Mouse (Mus musculus) CH12.LX (cell line): Measurements from ENCODE around the gene Nckap1l. TPM values are rescaled to one million over a fixed set of nuclear protein-coding genes. Genes with fewer than 3 reads are reported as not detected.

Source experiments
- DNase-seq: peaks from one replicate; pipeline ENCODE4 v3.0.0-alpha.2; 2013; ENCODE audit errors: extremely low read depth
- H3K27ac ChIP-seq: 2 replicates; pipeline ENCODE4 v1.5.1; 2012; ENCODE audit warnings: low read depth, mild to moderate bottlenecking, control low read depth, moderate library complexity; ENCODE audit not compliant: insufficient read depth
- H3K27me3 ChIP-seq: replicated peaks from 2 replicates; pipeline ENCODE3; 2012; ENCODE audit warnings: inconsistent platforms
- H3K36me3 ChIP-seq, 2 experiments: replicated peaks in 1 of 2; 2 replicates each; pipeline versions ENCODE3 to v1.6.1; 2012; ENCODE audit warnings: inconsistent platforms in 1 of 2, low read length in 1 of 2, mild to moderate bottlenecking in 1 of 2, mixed read lengths in 1 of 2, moderate library complexity in 1 of 2; ENCODE audit not compliant: control insufficient read depth in 1 of 2, insufficient read depth in 1 of 2
- H3K4me1 ChIP-seq, 2 experiments: 2 replicates each; pipeline ENCODE4 v1.6.1; 2012; ENCODE audit warnings: inconsistent platforms in 1 of 2, moderate library complexity in 1 of 2; ENCODE audit not compliant: insufficient read depth in 2 of 2, control insufficient read depth in 1 of 2
- H3K4me2 ChIP-seq: 2 replicates; pipeline ENCODE4 v1.6.1; 2012; ENCODE audit warnings: low read depth, mild to moderate bottlenecking, control low read depth; ENCODE audit not compliant: poor library complexity, insufficient read depth, severe bottlenecking
- H3K4me3 ChIP-seq, 3 experiments: fragments of 150-350 bp in 1 of 3; sonication (generic) in 1 of 3; replicated peaks in 1 of 3; 2 replicates each; pipeline versions ENCODE3 to v1.5.1; 2011 to 2012; ENCODE audit warnings: low read depth in 2 of 3, low read length in 2 of 3, mild to moderate bottlenecking in 2 of 3, moderate library complexity in 2 of 3, control low read depth in 1 of 3, improper control_type of control experiment in 1 of 3, inconsistent platforms in 1 of 3, mixed read lengths in 1 of 3; ENCODE audit not compliant: poor library complexity in 1 of 3
- H3K79me2 ChIP-seq: replicated peaks from 2 replicates; pipeline ENCODE4 v1.6.1; 2012; ENCODE audit warnings: mild to moderate bottlenecking, moderate library complexity; ENCODE audit not compliant: control insufficient read depth, poor library complexity, insufficient read depth, severe bottlenecking; ENCODE audit errors: extremely low read depth
- H3K9ac ChIP-seq: 2 replicates; pipeline ENCODE4 v1.6.1; 2012; ENCODE audit warnings: low read depth, mild to moderate bottlenecking, control low read depth, moderate library complexity; ENCODE audit not compliant: insufficient read depth
- H3K9me3 ChIP-seq: replicated peaks from 2 replicates; pipeline ENCODE3; 2012; ENCODE audit warnings: low read length, inconsistent platforms, mixed read lengths
- CHD1 ChIP-seq: IDR thresholded peaks from 2 replicates; pipeline ENCODE4 v1.6.1; 2012; ENCODE audit warnings: low read depth, low read length, improper control_type of control experiment, inconsistent platforms
- CHD2 ChIP-seq: IDR thresholded peaks from 2 replicates; pipeline ENCODE4 v1.6.1; 2011; ENCODE audit warnings: low read length, improper control_type of control experiment
- E2F4 ChIP-seq: IDR thresholded peaks from 2 replicates; pipeline ENCODE4 v1.6.1; 2011; ENCODE audit warnings: low read depth, low read length, improper control_type of control experiment; ENCODE audit not compliant: insufficient replicate concordance
- ELF1 ChIP-seq: IDR thresholded peaks from 2 replicates; pipeline ENCODE4 v1.6.1; 2014; ENCODE audit warnings: low read depth, mild to moderate bottlenecking, inconsistent platforms, low read length, improper control_type of control experiment
- EP300 ChIP-seq: IDR thresholded peaks from 2 replicates; pipeline ENCODE4 v1.6.1; 2011; ENCODE audit warnings: low read length, improper control_type of control experiment
- ETS1 ChIP-seq: conservative IDR thresholded peaks from 2 replicates; pipeline ENCODE4 v1.6.1; 2012; ENCODE audit warnings: low read depth, mild to moderate bottlenecking, inconsistent platforms, low read length, improper control_type of control experiment, moderate library complexity
- GABPA ChIP-seq: IDR thresholded peaks from 2 replicates; pipeline ENCODE4 v1.6.1; 2012; ENCODE audit warnings: low read depth, low read length, improper control_type of control experiment, inconsistent platforms; ENCODE audit not compliant: insufficient replicate concordance
- HCFC1 ChIP-seq: IDR thresholded peaks from 2 replicates; pipeline ENCODE4 v1.6.1; 2012; ENCODE audit warnings: low read depth, mild to moderate bottlenecking, inconsistent platforms, low read length, improper control_type of control experiment
- IRF4 ChIP-seq: IDR thresholded peaks from 2 replicates; pipeline ENCODE4 v1.6.1; 2014; ENCODE audit warnings: low read depth, mild to moderate bottlenecking, inconsistent platforms, low read length, improper control_type of control experiment
- JUND ChIP-seq: conservative IDR thresholded peaks from 2 replicates; pipeline ENCODE4 v1.6.1; 2011; ENCODE audit warnings: low read depth, low read length, improper control_type of control experiment
- MAFK ChIP-seq: IDR thresholded peaks from 2 replicates; pipeline ENCODE4 v1.6.1; 2011; ENCODE audit warnings: low read length, improper control_type of control experiment; ENCODE audit not compliant: insufficient replicate concordance
- MAX ChIP-seq: IDR thresholded peaks from 2 replicates; pipeline ENCODE4 v1.6.1; 2011; ENCODE audit warnings: low read length, improper control_type of control experiment
- MAZ ChIP-seq: IDR thresholded peaks from 2 replicates; pipeline ENCODE4 v1.6.1; 2012; ENCODE audit warnings: low read depth, mild to moderate bottlenecking, inconsistent platforms, low read length, improper control_type of control experiment, moderate library complexity
- MEF2A ChIP-seq: IDR thresholded peaks from 2 replicates; pipeline ENCODE4 v1.6.1; 2014; ENCODE audit warnings: low read depth, mild to moderate bottlenecking, inconsistent platforms, low read length, improper control_type of control experiment, borderline replicate concordance
- NELFE ChIP-seq: IDR thresholded peaks from 2 replicates; pipeline ENCODE4 v1.6.1; 2011; ENCODE audit warnings: low read depth, low read length, improper control_type of control experiment
- NRF1 ChIP-seq: IDR thresholded peaks from 2 replicates; pipeline ENCODE4 v1.6.1; 2014; ENCODE audit warnings: low read depth, mild to moderate bottlenecking, inconsistent platforms, low read length, improper control_type of control experiment, moderate library complexity
- PAX5 ChIP-seq: IDR thresholded peaks from 2 replicates; pipeline ENCODE4 v1.6.1; 2012; ENCODE audit warnings: low read length, inconsistent platforms, mixed read lengths
- POLR2A ChIP-seq: IDR thresholded peaks from 2 replicates; pipeline ENCODE4 v1.6.1; 2011; ENCODE audit warnings: low read depth, mild to moderate bottlenecking, improper control_type of control experiment, low read length
- POLR2AphosphoS2 ChIP-seq: IDR thresholded peaks from 2 replicates; pipeline ENCODE4 v1.6.1; 2011; ENCODE audit warnings: low read depth, low read length, improper control_type of control experiment
- TBP ChIP-seq: conservative IDR thresholded peaks from 2 replicates; pipeline ENCODE4 v1.6.1; 2011; ENCODE audit warnings: low read depth, low read length, improper control_type of control experiment
- USF1 ChIP-seq: IDR thresholded peaks from 2 replicates; pipeline ENCODE4 v1.6.1; 2014; ENCODE audit warnings: low read depth, mild to moderate bottlenecking, inconsistent platforms, low read length, improper control_type of control experiment
- USF2 ChIP-seq: conservative IDR thresholded peaks from 2 replicates; pipeline ENCODE4 v1.6.1; 2011; ENCODE audit warnings: low read depth, low read length, improper control_type of control experiment
- ZC3H11A ChIP-seq: IDR thresholded peaks from 2 replicates; pipeline ENCODE4 v1.6.1; 2012; ENCODE audit warnings: low read depth, mild to moderate bottlenecking, inconsistent platforms, low read length, improper control_type of control experiment
- ZKSCAN1 ChIP-seq: IDR thresholded peaks from 2 replicates; pipeline ENCODE4 v1.6.1; 2012; ENCODE audit warnings: low read depth, inconsistent platforms, low read length, improper control_type of control experiment, borderline replicate concordance
- ZNF384 ChIP-seq: IDR thresholded peaks from 2 replicates; pipeline ENCODE4 v1.6.1; 2012; ENCODE audit warnings: low read depth, low read length, improper control_type of control experiment, inconsistent platforms
- dilution Hi-C: fragments of 300-500 bp; cut with MboI; formaldehyde crosslinking; loops from 2 replicates; pipeline ENCODE4 v1.14.3; 2020; ENCODE audit warnings: low sequenced_read_pairs; ENCODE audit not compliant: extremely low pct_unique_long_range_greater_than_20kb, extremely low pct_ligation_motif_present
- in situ Hi-C: fragments of 300-500 bp; cut with MboI; formaldehyde crosslinking; loops from 3 replicates; pipeline ENCODE4 v1.14.3; 2019; ENCODE audit warnings: low sequenced_read_pairs, low pct_ligation_motif_present, low pct_unique_long_range_greater_than_20kb, mixed read lengths
- polyA plus RNA-seq: library from polyadenylated mRNA; unstranded; fragments of >175 nt; gene quantifications from 2 replicates; pipeline ENCODE4 v1.2.1, GENCODE M21; 2012; ENCODE audit warnings: low read depth; ENCODE audit not compliant: insufficient read length
- total RNA-seq, 2 experiments: library from RNA; depleted of rRNA; stranded (reverse); fragments of 300-350 nt in 1 of 2; fragments of >200 nt in 1 of 2; gene quantifications; 2 replicates each; pipeline ENCODE4 v1.2.3; 2012 to 2014

Gene Nckap1l
- total and polyA plus RNA-seq, 3 experiments: 68.6 to 109 (median 77.7) TPM

DNA sequence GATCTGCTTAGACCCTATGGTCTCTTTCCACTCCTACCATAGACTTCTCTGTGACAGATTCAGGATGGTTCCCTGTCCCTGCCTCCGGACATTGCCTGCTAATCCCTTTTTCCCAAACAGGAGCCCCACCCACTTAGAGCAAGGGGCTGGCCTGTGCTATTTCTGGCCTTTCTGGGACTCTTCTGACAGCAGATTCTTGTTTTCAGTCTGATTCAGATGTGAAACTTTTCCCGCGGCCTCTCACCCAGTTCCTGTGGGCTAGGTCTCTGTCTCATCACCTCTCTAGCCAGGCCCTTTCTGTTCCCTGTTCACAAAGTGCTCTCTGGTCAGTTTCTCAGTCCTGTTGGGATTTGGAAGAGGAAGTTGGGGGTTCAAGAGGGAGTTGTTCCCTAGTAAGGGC, 61.3 kb downstream of the Nckap1l start:
- TF ChIP-seq IRF4 (peak; percentile 86), EP300 (peak; percentile 58; the same call in 1 of the 2 replicates), ETS1 (no peak; the same call in 1 of the 2 replicates), PAX5 (no peak), MAZ (0 out of 2 replicates have a peak, but pooled peaks have one; percentile 41), HCFC1 (no peak), MEF2A (peak; percentile 94), ELF1 (0 out of 2 replicates have a peak, but pooled peaks have one; percentile 7), CHD1 (no peak), NELFE (no peak)
- Histone ChIP-seq H3K9ac (no peak overlapping the region), H3K36me3 (peaks cover 14 to 77% of the 10 kb centered on the region in 2 experiments), H3K27ac (no peak overlapping the region), H3K4me2 (peak overlapping the region; percentile 42; the same call in 1 of the 2 replicates), H3K9me3 (no peaks in the 10 kb centered on the region), H3K4me3 (no peak overlapping the region), H3K27me3 (no peaks in the 10 kb centered on the region), H3K79me2 (no peaks in the 10 kb centered on the region; the same call in 1 of the 2 replicates), H3K4me1 (peaks cover 20 to 62% of the 10 kb centered on the region in 2 experiments)
- in situ Hi-C loops: no loop called here
- dilution Hi-C loops: no loop called here
- DNase-seq: peak; percentile 38

DNA sequence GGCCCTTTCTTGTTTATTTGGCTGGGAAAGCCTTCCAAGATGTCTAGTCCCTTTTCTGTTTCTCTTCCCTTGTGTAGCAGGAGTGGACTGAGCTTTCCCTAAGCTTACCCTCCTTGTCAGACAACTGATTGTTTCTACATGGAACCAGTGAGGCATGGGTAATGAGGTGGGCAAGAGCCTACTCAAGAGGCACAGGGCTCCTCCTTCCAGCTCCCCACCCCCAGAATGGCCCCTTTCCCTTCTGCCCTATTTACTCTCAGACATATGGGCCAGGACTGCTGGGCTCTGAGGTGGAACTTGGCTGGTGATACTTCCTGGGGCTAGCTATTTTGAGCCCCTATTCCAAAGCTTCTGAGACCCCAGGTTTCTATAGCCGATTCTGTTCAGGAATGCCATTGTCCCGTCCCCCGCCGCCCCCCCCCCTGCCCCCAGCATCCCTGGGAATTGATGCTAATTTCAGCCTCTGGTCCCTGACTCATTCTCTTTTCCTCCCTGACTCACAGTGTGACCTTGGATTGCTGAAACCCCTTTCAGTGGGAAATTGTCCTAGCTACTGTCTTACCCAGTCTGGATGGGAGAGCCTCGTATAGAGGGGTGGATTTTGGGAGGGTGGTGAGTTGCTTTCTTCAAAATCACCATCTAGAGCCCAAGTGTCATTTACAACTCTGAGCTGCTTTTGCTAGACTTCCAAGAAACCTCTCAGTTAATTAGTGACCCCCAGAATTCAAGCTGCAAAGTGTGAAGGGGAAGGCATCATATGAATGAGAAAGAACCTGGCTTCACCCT, 65.2 kb downstream of the Nckap1l start:
- dilution Hi-C loops: no loop called here
- Histone ChIP-seq H3K4me3 (no peak overlapping the region), H3K27me3 (no peaks in the 10 kb centered on the region), H3K9me3 (no peaks in the 10 kb centered on the region), H3K27ac (no peak overlapping the region), H3K4me1 (peaks cover 17 to 72% of the 10 kb centered on the region in 2 experiments)
- in situ Hi-C loops: no loop called here
- no peak for TF ChIP-seq GABPA
- TF ChIP-seq CHD2: no peak
- TF ChIP-seq TBP: no peak
- no peak for TF ChIP-seq ZC3H11A
- no peak for TF ChIP-seq NRF1
- TF ChIP-seq USF2: no peak
- TF ChIP-seq USF1: no peak
- TF ChIP-seq HCFC1: no peak
- no peak for TF ChIP-seq POLR2AphosphoS2
- TF ChIP-seq MAZ: no peak
- no peak for TF ChIP-seq JUND
- TF ChIP-seq POLR2A: no peak
- no peak for TF ChIP-seq ZKSCAN1
- no peak for TF ChIP-seq E2F4
- TF ChIP-seq CHD1: no peak
- TF ChIP-seq MAFK: no peak
- TF ChIP-seq MAX: no peak
- no peak for TF ChIP-seq ZNF384
- TF ChIP-seq, all 38 proteins: peak for 0
- no peaks in the 10 kb centered on the region; the same call in 1 of the 2 replicates for H3K79me2 ChIP-seq
- no peak for DNase-seq
- H3K9ac ChIP-seq: no peak overlapping the region
- H3K36me3 ChIP-seq: peaks cover 40 to 79% of the 10 kb centered on the region in 2 experiments
- H3K4me2 ChIP-seq: no peak overlapping the region
